Mouse (Mus musculus): ENCODE results near the gene Zfp637.

DNA sequence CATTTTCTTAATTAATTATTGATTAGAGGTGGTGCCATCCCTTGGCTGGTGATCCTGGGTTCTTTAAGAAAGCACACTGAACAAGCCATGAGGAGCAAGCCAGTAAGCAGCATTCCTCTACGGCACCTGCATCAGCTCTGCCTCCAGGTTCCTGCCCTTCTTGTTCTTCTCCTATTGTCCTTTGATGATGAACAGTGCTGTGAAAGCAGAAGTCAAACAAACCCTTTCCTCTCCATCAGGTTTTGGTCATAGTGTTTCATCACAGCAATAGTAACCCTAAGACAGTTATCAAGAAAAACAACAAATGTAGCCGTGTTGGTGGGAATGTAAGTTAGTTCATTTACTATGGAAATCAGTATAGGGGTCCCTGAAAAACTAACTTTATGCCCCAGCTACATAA lies 52.5 kb downstream of the Zfp637 start:
- TF ChIP-seq CTCF (IDR thresholded peaks at IDR 0.05; ENCODE audit: low read depth) (no peak), EP300 (IDR thresholded peaks at IDR 0.05; ENCODE audit: low read depth) (no peak)
